Mouse (Mus musculus) stomach, postnatal 0 days (tissue): ENCODE measurements around the gene Ddi1.

Source experiments
- CTCF ChIP-seq: IDR thresholded peaks from 2 replicates; pipeline ENCODE4 v1.5.1; 2016; ENCODE audit warnings: antibody characterized with exemption, low read depth, mild to moderate bottlenecking, moderate library complexity
- EP300 ChIP-seq: optimal IDR thresholded peaks from 2 replicates; pipeline ENCODE3; 2016; ENCODE audit warnings: antibody characterized with exemption

- TF ChIP-seq CTCF (no peak), EP300 (no peak)
Observed at GRCm38 (mm10) chr9:6276395-6276794, 6.7 kb upstream of the Ddi1 start.
